Mouse (Mus musculus): ENCODE measurements at regions not wholly inside any gene's neighbourhood (a gene's known extent, or its start where the extent isn't known, plus 50 kb on each side); places are given as distances from the start of the nearest gene placed in this dataset.

- no peaks in the 10 kb centered on the region for H3K27me3 ChIP-seq (replicated peaks; ENCODE audit: control insufficient read depth, insufficient read depth, low read length)
- 82% methylated on average over 9 of the region's 9 CpGs for WGBS
These were observed 179.7 kb upstream of the N4bp1 start for GRCm38 (mm10) chr8:87064768-87065167.

GRCm38 (mm10) chr8:87064250-87064747, 179.2 kb upstream of the N4bp1 start:
- no peak for DNase-seq
- H3K36me3 ChIP-seq (ENCODE audit: control insufficient read depth, insufficient read depth, low read length), result no peaks in the 10 kb centered on the region
- no peak overlapping the region for H3K4me3 ChIP-seq (ENCODE audit: insufficient read depth, low read depth, low read length)
- no peaks in the 10 kb centered on the region for H3K4me1 ChIP-seq (ENCODE audit: control insufficient read depth, insufficient read depth, low read length)
- 36% methylated on average over 12 of the region's 12 CpGs for WGBS
- no peak overlapping the region for H3K27ac ChIP-seq (ENCODE audit: insufficient read depth, low read depth, low read length)
- H3K27me3 ChIP-seq (replicated peaks; ENCODE audit: control insufficient read depth, insufficient read depth, low read length), result no peaks in the 10 kb centered on the region
- TF ChIP-seq POLR2A (IDR thresholded peaks at IDR 0.05; ENCODE audit: low read depth, low read length), result no peak
- TF ChIP-seq CTCF (conservative IDR thresholded peaks at IDR 0.05; ENCODE audit: insufficient read depth, insufficient read length, low read depth, low read length), result no peak

More at GRCm38 (mm10) chr8:87064768-87065167, 179.7 kb upstream of the N4bp1 start:
- TF ChIP-seq POLR2A (IDR thresholded peaks at IDR 0.05; ENCODE audit: low read depth, low read length) (no peak), CTCF (conservative IDR thresholded peaks at IDR 0.05; ENCODE audit: insufficient read depth, insufficient read length, low read depth, low read length) (no peak)
- Histone ChIP-seq H3K36me3 (ENCODE audit: control insufficient read depth, insufficient read depth, low read length) (no peaks in the 10 kb centered on the region), H3K27ac (ENCODE audit: insufficient read depth, low read depth, low read length) (no peak overlapping the region), H3K4me3 (ENCODE audit: insufficient read depth, low read depth, low read length) (no peak overlapping the region), H3K4me1 (ENCODE audit: control insufficient read depth, insufficient read depth, low read length) (no peaks in the 10 kb centered on the region)
- no peak for DNase-seq

GRCm38 (mm10) chr8:87063588-87063987, 178.5 kb upstream of the N4bp1 start:
- WGBS, result 94% methylated on average over 4 of the region's 4 CpGs

GRCm38 (mm10) chr8:87049746-87050145, 164.7 kb upstream of the N4bp1 start:
- TF ChIP-seq POLR2A (IDR thresholded peaks at IDR 0.05; ENCODE audit: low read depth, low read length), result no peak
- TF ChIP-seq CTCF (conservative IDR thresholded peaks at IDR 0.05; ENCODE audit: insufficient read depth, insufficient read length, low read depth, low read length), result no peak
- H3K4me1 ChIP-seq (ENCODE audit: control insufficient read depth, insufficient read depth, low read length), result no peaks in the 10 kb centered on the region
- no peak overlapping the region for H3K4me3 ChIP-seq (ENCODE audit: insufficient read depth, low read depth, low read length)
- no peaks in the 10 kb centered on the region for H3K27me3 ChIP-seq (replicated peaks; ENCODE audit: control insufficient read depth, insufficient read depth, low read length)
- 48% methylated on average over 3 of the region's 3 CpGs for WGBS
- no peaks in the 10 kb centered on the region for H3K36me3 ChIP-seq (ENCODE audit: control insufficient read depth, insufficient read depth, low read length)
- no peak overlapping the region for H3K27ac ChIP-seq (ENCODE audit: insufficient read depth, low read depth, low read length)
- no peak for DNase-seq

More at GRCm38 (mm10) chr8:87063588-87063987, 178.5 kb upstream of the N4bp1 start:
- no peak overlapping the region for H3K4me3 ChIP-seq (ENCODE audit: insufficient read depth, low read depth, low read length)
- H3K36me3 ChIP-seq (ENCODE audit: control insufficient read depth, insufficient read depth, low read length), result no peaks in the 10 kb centered on the region
- no peak for DNase-seq
- H3K27me3 ChIP-seq (replicated peaks; ENCODE audit: control insufficient read depth, insufficient read depth, low read length), result no peaks in the 10 kb centered on the region
- no peak overlapping the region for H3K27ac ChIP-seq (ENCODE audit: insufficient read depth, low read depth, low read length)
- H3K4me1 ChIP-seq (ENCODE audit: control insufficient read depth, insufficient read depth, low read length), result no peaks in the 10 kb centered on the region
- no peak for TF ChIP-seq CTCF (conservative IDR thresholded peaks at IDR 0.05; ENCODE audit: insufficient read depth, insufficient read length, low read depth, low read length)
- TF ChIP-seq POLR2A (IDR thresholded peaks at IDR 0.05; ENCODE audit: low read depth, low read length), result no peak

- Histone ChIP-seq H3K4me1 (ENCODE audit: control insufficient read depth, insufficient read depth, low read length) (no peaks in the 10 kb centered on the region), H3K36me3 (ENCODE audit: control insufficient read depth, insufficient read depth, low read length) (no peaks in the 10 kb centered on the region), H3K4me3 (ENCODE audit: insufficient read depth, low read depth, low read length) (no peak overlapping the region), H3K27me3 (replicated peaks; ENCODE audit: control insufficient read depth, insufficient read depth, low read length) (no peaks in the 10 kb centered on the region), H3K27ac (ENCODE audit: insufficient read depth, low read depth, low read length) (no peak overlapping the region)
- TF ChIP-seq POLR2A (IDR thresholded peaks at IDR 0.05; ENCODE audit: low read depth, low read length), result no peak
- TF ChIP-seq CTCF (conservative IDR thresholded peaks at IDR 0.05; ENCODE audit: insufficient read depth, insufficient read length, low read depth, low read length), result no peak
- DNase-seq, result no peak
- 96% methylated on average over 4 of the region's 4 CpGs for WGBS
These were observed 164.1 kb upstream of the N4bp1 start for GRCm38 (mm10) chr8:87049196-87049595.

- Histone ChIP-seq H3K4me3 (ENCODE audit: insufficient read depth, low read depth, low read length) (no peak overlapping the region), H3K27me3 (replicated peaks; ENCODE audit: control insufficient read depth, insufficient read depth, low read length) (no peaks in the 10 kb centered on the region), H3K4me1 (ENCODE audit: control insufficient read depth, insufficient read depth, low read length) (no peaks in the 10 kb centered on the region), H3K36me3 (ENCODE audit: control insufficient read depth, insufficient read depth, low read length) (no peaks in the 10 kb centered on the region), H3K27ac (ENCODE audit: insufficient read depth, low read depth, low read length) (no peak overlapping the region)
- TF ChIP-seq POLR2A (IDR thresholded peaks at IDR 0.05; ENCODE audit: low read depth, low read length), result no peak
- no peak for TF ChIP-seq CTCF (conservative IDR thresholded peaks at IDR 0.05; ENCODE audit: insufficient read depth, insufficient read length, low read depth, low read length)
- whole genome bisulfite sequencing, result 77% methylated on average over 4 of the region's 4 CpGs
- DNase-seq, result no peak
These were observed 161.5 kb upstream of the N4bp1 start for GRCm38 (mm10) chr8:87046590-87046989.

- no peak for TF ChIP-seq POLR2A (IDR thresholded peaks at IDR 0.05; ENCODE audit: low read depth, low read length)
- TF ChIP-seq CTCF (conservative IDR thresholded peaks at IDR 0.05; ENCODE audit: insufficient read depth, insufficient read length, low read depth, low read length), result no peak
- H3K27ac ChIP-seq (ENCODE audit: insufficient read depth, low read depth, low read length), result no peak overlapping the region
- no peaks in the 10 kb centered on the region for H3K4me1 ChIP-seq (ENCODE audit: control insufficient read depth, insufficient read depth, low read length)
- WGBS, result 77% methylated on average over 5 of the region's 5 CpGs
- no peak for DNase-seq
- H3K4me3 ChIP-seq (ENCODE audit: insufficient read depth, low read depth, low read length), result no peak overlapping the region
- no peaks in the 10 kb centered on the region for H3K27me3 ChIP-seq (replicated peaks; ENCODE audit: control insufficient read depth, insufficient read depth, low read length)
- no peaks in the 10 kb centered on the region for H3K36me3 ChIP-seq (ENCODE audit: control insufficient read depth, insufficient read depth, low read length)
These were observed 158.0 kb upstream of the N4bp1 start for GRCm38 (mm10) chr8:87043016-87043415.
